Comparison of ENCODE assay signal across 16 mouse cellular contexts in the genomic region with DNA sequence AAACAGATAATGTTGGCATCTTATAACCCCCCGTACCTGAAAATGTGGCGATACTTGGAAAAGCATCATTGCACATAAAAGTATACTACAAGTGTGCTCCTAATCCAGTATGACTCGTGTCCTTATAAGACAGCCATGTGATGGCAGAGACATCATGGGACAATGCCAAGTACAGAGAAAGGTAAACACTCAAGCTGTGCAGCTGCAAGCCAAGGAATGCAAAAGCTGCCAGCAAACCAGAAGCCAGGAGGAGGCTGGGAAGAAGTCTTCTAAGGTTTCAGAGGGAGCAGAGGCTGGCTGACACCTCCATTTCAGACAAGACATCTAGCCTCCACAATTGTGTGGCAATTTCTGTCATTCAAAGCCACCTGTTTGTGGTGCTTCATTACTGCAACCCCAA. TPM values are rescaled to one million over a fixed set of nuclear protein-coding genes. Genes with fewer than 3 reads are reported as not detected.
A peak's percentile ranks its signal among the peaks of the same experiment; 100 is the strongest.
DNase-seq lines count a peak whose midpoint lies in the region; ATAC-seq lines count a peak whose summit lies in the region.
"Had no signal": no experiment of that assay in that cellular context is flagged by ENCODE, and none has a peak within 500 bp of the region (broad histone marks: within the 10 kb centered on the region; RNA-seq: fewer than 3 reads in every experiment).

No protein-coding gene starts in this region.

- 85% methylated on average over 3 of the region's 3 CpGs for WGBS in embryonic facial prominence, embryonic 14.5 days
- 91% methylated on average over 3 of the region's 3 CpGs for WGBS in embryonic facial prominence, embryonic 10.5 days
- 54% methylated on average over 3 of the region's 3 CpGs for WGBS in lung, embryonic 15.5 days
- WGBS in midbrain, embryonic 10.5 days, result 95% methylated on average over 3 of the region's 3 CpGs

- no peak overlapping the region for H3K9ac ChIP-seq in embryonic facial prominence, embryonic 14.5 days (ENCODE audit: low read depth, low read length)
- no peak overlapping the region for H3K9ac ChIP-seq in lung, embryonic 15.5 days
- H3K9ac ChIP-seq: embryonic facial prominence, embryonic 13.5 days; liver, embryonic 14.5 days had no signal

- peaks cover 68% of the 10 kb centered on the region for H3K36me3 ChIP-seq in embryonic facial prominence, embryonic 14.5 days (ENCODE audit: control insufficient read depth, insufficient read depth, low read length)
- H3K36me3 ChIP-seq in embryonic facial prominence, embryonic 10.5 days (replicated peaks), result peaks cover 95% of the 10 kb centered on the region
- H3K36me3 ChIP-seq in lung, embryonic 15.5 days, result peaks cover 49% of the 10 kb centered on the region
- peaks cover 95% of the 10 kb centered on the region for H3K36me3 ChIP-seq in midbrain, embryonic 10.5 days

- no peak overlapping the region for H3K4me3 ChIP-seq in embryonic facial prominence, embryonic 14.5 days (ENCODE audit: low read depth, low read length)
- no peak overlapping the region for H3K4me3 ChIP-seq in embryonic facial prominence, embryonic 10.5 days
- H3K4me3 ChIP-seq in lung, embryonic 15.5 days, result no peak overlapping the region
- H3K4me3 ChIP-seq in midbrain, embryonic 10.5 days, result no peak overlapping the region
- H3K4me3 ChIP-seq: embryonic facial prominence, embryonic 13.5 days; heart, adult 2 months had no signal

- peak; percentile 31; the same call in 1 of the 2 replicates for ATAC-seq in embryonic facial prominence, embryonic 14.5 days (ENCODE audit: low read depth)
- peak; percentile 8; the same call in 1 of the 2 replicates for ATAC-seq in lung, embryonic 15.5 days (ENCODE audit: borderline replicate concordance, extremely low read depth, low FRiP score, low TSS enrichment)
- ATAC-seq: inflammation-experienced regulatory T-cells, adult 6 months had no signal

- H3K4me1 ChIP-seq in embryonic facial prominence, embryonic 14.5 days (ENCODE audit: control insufficient read depth, insufficient read depth, low read length), result no peaks in the 10 kb centered on the region; the same call in none of the 2 replicates
- H3K4me1 ChIP-seq in embryonic facial prominence, embryonic 10.5 days, result peaks cover 7% of the 10 kb centered on the region
- H3K4me1 ChIP-seq in lung, embryonic 15.5 days, result peaks cover 10% of the 10 kb centered on the region
- H3K4me1 ChIP-seq in midbrain, embryonic 10.5 days, result peaks cover 24% of the 10 kb centered on the region

- peak; percentile 33 for DNase-seq in embryonic facial prominence, embryonic 14.5 days (ENCODE audit: low spot score)
- DNase-seq in embryonic facial prominence, embryonic 10.5 days (ENCODE audit: low spot score), result no peak
- peak; percentile 46 for DNase-seq in urinary bladder, postnatal 14 days (ENCODE audit: low spot score)
- DNase-seq in urinary bladder, adult 18-20 months (ENCODE audit: low spot score in 2 of 2), result no peak
- no peak for DNase-seq in thymus, postnatal 36 days
- DNase-seq in heart, adult 8-10 months (ENCODE audit: low spot score), result no peak
- DNase-seq in midbrain, embryonic 10.5 days (ENCODE audit: low spot score), result no peak
- DNase-seq: heart, adult 2 months; left cerebral cortex, postnatal 4 days had no signal

- H3K4me2 ChIP-seq in embryonic facial prominence, embryonic 14.5 days (ENCODE audit: low read depth, low read length), result no peak overlapping the region
- H3K4me2 ChIP-seq in lung, embryonic 15.5 days, result no peak overlapping the region
- H3K4me2 ChIP-seq: embryonic facial prominence, embryonic 13.5 days had no signal

- H3K9me3 ChIP-seq in embryonic facial prominence, embryonic 14.5 days (ENCODE audit: control insufficient read depth, low read length), result no peaks in the 10 kb centered on the region
- no peaks in the 10 kb centered on the region for H3K9me3 ChIP-seq in embryonic facial prominence, embryonic 10.5 days
- H3K9me3 ChIP-seq in lung, embryonic 15.5 days, result no peaks in the 10 kb centered on the region
- H3K9me3 ChIP-seq in midbrain, embryonic 10.5 days (replicated peaks), result no peaks in the 10 kb centered on the region
- H3K9me3 ChIP-seq: embryonic facial prominence, embryonic 13.5 days; G1E had no signal

- H3K27ac ChIP-seq in embryonic facial prominence, embryonic 14.5 days (replicated peaks; ENCODE audit: low read depth, low read length), result no peak overlapping the region
- H3K27ac ChIP-seq in embryonic facial prominence, embryonic 10.5 days (replicated peaks), result no peak overlapping the region
- no peak overlapping the region for H3K27ac ChIP-seq in lung, embryonic 15.5 days
- H3K27ac ChIP-seq in midbrain, embryonic 10.5 days (replicated peaks), result no peak overlapping the region
- H3K27ac ChIP-seq: embryonic facial prominence, embryonic 13.5 days; heart, adult 2 months; kidney, postnatal 0 days; liver, embryonic 14.5 days had no signal

- no peaks in the 10 kb centered on the region for H3K27me3 ChIP-seq in embryonic facial prominence, embryonic 14.5 days (replicated peaks; ENCODE audit: control insufficient read depth, insufficient read depth, low read length)
- H3K27me3 ChIP-seq in embryonic facial prominence, embryonic 10.5 days (replicated peaks; ENCODE audit: low read depth, poor library complexity, severe bottlenecking), result no peaks in the 10 kb centered on the region
- no peaks in the 10 kb centered on the region for H3K27me3 ChIP-seq in lung, embryonic 15.5 days
- H3K27me3 ChIP-seq in midbrain, embryonic 10.5 days (ENCODE audit: low read depth, poor library complexity, severe bottlenecking), result no peaks in the 10 kb centered on the region
- H3K27me3 ChIP-seq: embryonic facial prominence, embryonic 13.5 days had no signal

RNA-seq across cellular contexts. Expression of a gene that starts 8.6 kb away (rescaled TPM):
- polyA plus RNA-seq in embryonic facial prominence, embryonic 14.5 days (2014; fragmentation: Nextera tagmentation; extraction: Ambion mirVana), result 38.2 and 40.6 TPM in 2 replicates
- polyA plus RNA-seq in embryonic facial prominence, embryonic 10.5 days (2016; fragmentation: Nextera tagmentation; extraction: Ambion mirVana), result 62.8 and 72.3 TPM in 2 replicates
- 37.9 and 41.2 TPM in 2 replicates for polyA plus RNA-seq in lung, embryonic 15.5 days (2015; fragmentation: Nextera tagmentation; extraction: Ambion mirVana)
- 10 to 100 TPM; 58.9 to 86.0 (median 75.4) TPM for total RNA-seq in heart, adult 8-10 months (2022)
- 66.5 and 80.5 TPM in 2 replicates for polyA plus RNA-seq in midbrain, embryonic 10.5 days (2016; fragmentation: Nextera tagmentation; extraction: Ambion mirVana)

RNA-seq across cellular contexts. Expression of a gene that starts 14.4 kb away (rescaled TPM):
- 13.4 and 15.0 TPM in 2 replicates for polyA plus RNA-seq in embryonic facial prominence, embryonic 14.5 days (2014; fragmentation: Nextera tagmentation; extraction: Ambion mirVana)
- polyA plus RNA-seq in embryonic facial prominence, embryonic 10.5 days (2016; fragmentation: Nextera tagmentation; extraction: Ambion mirVana), result 24.8 and 26.6 TPM in 2 replicates
- 18.2 and 19.3 TPM in 2 replicates for polyA plus RNA-seq in lung, embryonic 15.5 days (2015; fragmentation: Nextera tagmentation; extraction: Ambion mirVana)
- total RNA-seq in heart, adult 8-10 months (2022), result 1 to 10 TPM; 3.4 to 4.1 (median 3.9) TPM
- polyA plus RNA-seq in midbrain, embryonic 10.5 days (2016; fragmentation: Nextera tagmentation; extraction: Ambion mirVana), result 27.9 and 30.9 TPM in 2 replicates

RNA-seq across cellular contexts. Expression of a gene that starts 19.1 kb away (rescaled TPM):
- 199 and 230 TPM in 2 replicates for polyA plus RNA-seq in embryonic facial prominence, embryonic 14.5 days (2014; fragmentation: Nextera tagmentation; extraction: Ambion mirVana)
- polyA plus RNA-seq in embryonic facial prominence, embryonic 10.5 days (2016; fragmentation: Nextera tagmentation; extraction: Ambion mirVana), result 157 and 162 TPM in 2 replicates
- polyA plus RNA-seq in lung, embryonic 15.5 days (2015; fragmentation: Nextera tagmentation; extraction: Ambion mirVana), result 177 and 185 TPM in 2 replicates
- total RNA-seq in heart, adult 8-10 months (2022), result 100 to 1,000 TPM; 108 to 133 (median 121) TPM
- polyA plus RNA-seq in midbrain, embryonic 10.5 days (2016; fragmentation: Nextera tagmentation; extraction: Ambion mirVana), result 193 and 213 TPM in 2 replicates

RNA-seq across cellular contexts. Expression of a gene that starts 22.9 kb away (rescaled TPM):
- polyA plus RNA-seq in embryonic facial prominence, embryonic 14.5 days (2014; fragmentation: Nextera tagmentation; extraction: Ambion mirVana), result 34.3 and 42.8 TPM in 2 replicates
- 24.7 and 27.2 TPM in 2 replicates for polyA plus RNA-seq in embryonic facial prominence, embryonic 10.5 days (2016; fragmentation: Nextera tagmentation; extraction: Ambion mirVana)
- polyA plus RNA-seq in lung, embryonic 15.5 days (2015; fragmentation: Nextera tagmentation; extraction: Ambion mirVana), result 16.4 and 16.5 TPM in 2 replicates
- 1 to 10 TPM; 4.2 to 5.1 (median 4.4) TPM for total RNA-seq in heart, adult 8-10 months (2022)
- 24.8 and 27.9 TPM in 2 replicates for polyA plus RNA-seq in midbrain, embryonic 10.5 days (2016; fragmentation: Nextera tagmentation; extraction: Ambion mirVana)
- total RNA-seq: neutrophil, adult 5-6 weeks had no signal
- polyA plus RNA-seq: inflammation-experienced regulatory T-cells, adult 6 months had no signal

RNA-seq across cellular contexts. Expression of a gene that starts 23.4 kb away (rescaled TPM):
- 2.1 and 2.8 TPM in 2 replicates for polyA plus RNA-seq in embryonic facial prominence, embryonic 14.5 days (2014; fragmentation: Nextera tagmentation; extraction: Ambion mirVana)
- polyA plus RNA-seq in embryonic facial prominence, embryonic 10.5 days (2016; fragmentation: Nextera tagmentation; extraction: Ambion mirVana), result 3.1 and 6.7 TPM in 2 replicates
- 3.1 and 3.2 TPM in 2 replicates for polyA plus RNA-seq in lung, embryonic 15.5 days (2015; fragmentation: Nextera tagmentation; extraction: Ambion mirVana)
- total RNA-seq in heart, adult 8-10 months (2022), result under 1 TPM in 1 of 4 experiments, not detected in 3; 0.34 TPM
- polyA plus RNA-seq in midbrain, embryonic 10.5 days (2016; fragmentation: Nextera tagmentation; extraction: Ambion mirVana), result 0.51 and 0.81 TPM in 2 replicates
- total RNA-seq: heart, adult 2 months; neutrophil, adult 5-6 weeks had no signal
- polyA plus RNA-seq: G1E; inflammation-experienced regulatory T-cells, adult 6 months had no signal

Comparison
In these comparisons a context has a peak if more than half of its experiments do, and no peak if none do; other contexts are left out.
1. DNase-seq: peak in embryonic facial prominence, embryonic 14.5 days (single experiment) and urinary bladder, postnatal 14 days (single experiment); none in embryonic facial prominence, embryonic 10.5 days (single experiment), urinary bladder, adult 18-20 months (0 of 2), thymus, postnatal 36 days (0 of 2), heart, adult 8-10 months (single experiment) and midbrain, embryonic 10.5 days (single experiment).